ENCODE assay signal across 8 mouse cellular contexts in genomic region chr2:122377215-122377674, GRCm38 (mm10). TPM values are rescaled to one million over a fixed set of nuclear protein-coding genes. Genes with fewer than 3 reads are reported as not detected.
DNase-seq lines count a peak whose midpoint lies in the region; ATAC-seq lines count a peak whose summit lies in the region.

No protein-coding gene starts in this region.

- peak overlapping the region; percentile 55 for H3K4me2 ChIP-seq in hindbrain, embryonic 16.5 days (ENCODE audit: low read length)

- H3K9ac ChIP-seq in hindbrain, embryonic 16.5 days (ENCODE audit: low read depth, low read length), result peak overlapping the region; percentile 76

- H3K9me3 ChIP-seq in hindbrain, embryonic 16.5 days (ENCODE audit: control insufficient read depth, low read length), result no peaks in the 10 kb centered on the region

- WGBS in hindbrain, embryonic 16.5 days, result under 1% methylated on average over 28 of the region's 28 CpGs
- under 1% methylated on average over 28 of the region's 28 CpGs for WGBS in macrophage (ENCODE audit: missing documents)

- no peaks in the 10 kb centered on the region for H3K36me3 ChIP-seq in hindbrain, embryonic 16.5 days (ENCODE audit: control insufficient read depth, insufficient read depth, low read length)
- H3K36me3 ChIP-seq in macrophage (ENCODE audit: inconsistent target), result no peaks in the 10 kb centered on the region

- peaks cover 2% of the 10 kb centered on the region for H3K4me1 ChIP-seq in hindbrain, embryonic 16.5 days (ENCODE audit: control insufficient read depth, insufficient read depth, low read depth, low read length)

- no peaks in the 10 kb centered on the region for H3K27me3 ChIP-seq in hindbrain, embryonic 16.5 days (replicated peaks; ENCODE audit: control insufficient read depth, insufficient read depth, low read length)

- DNase-seq in R1 (ENCODE audit: low read depth, low spot score), result peak; percentile 95
- peak; percentile 97 for DNase-seq in cerebellum, postnatal 25 days
- DNase-seq in frontal cortex, postnatal 36 days (ENCODE audit: low spot score in 2 of 2), result peak; percentile 100
- peak; percentile 95 to 97 for DNase-seq in left cerebral cortex, adult 18-20 months (ENCODE audit: low spot score in 2 of 2)
- DNase-seq in right cerebral cortex, adult 18-20 months, result peak; percentile 96
- DNase-seq in urinary bladder, postnatal 10 days (ENCODE audit: low spot score), result peak; percentile 87

- peak overlapping the region; percentile 65 for H3K4me3 ChIP-seq in hindbrain, embryonic 16.5 days (ENCODE audit: low read length)
- peak overlapping the region; percentile 81 for H3K4me3 ChIP-seq in macrophage (ENCODE audit: inconsistent target)

- no peaks in the 10 kb centered on the region for H3K79me2 ChIP-seq in macrophage (ENCODE audit: inconsistent target)

- peak; percentile 91 for ATAC-seq in hindbrain, embryonic 16.5 days

- peak overlapping the region; percentile 93 for H3K27ac ChIP-seq in hindbrain, embryonic 16.5 days (ENCODE audit: low read depth, low read length)
- H3K27ac ChIP-seq in macrophage, result peak overlapping the region; percentile 68

RNA-seq across cellular contexts. Expression of gene Shf, which starts 8.3 kb away (rescaled TPM):
- 11.7 and 11.8 TPM in 2 replicates for polyA plus RNA-seq in hindbrain, embryonic 16.5 days (2015; fragmentation: Nextera tagmentation; extraction: Ambion mirVana)
- total RNA-seq in left cerebral cortex, adult 18-20 months (2021), result 10 to 100 TPM; 70.5 to 76.1 TPM
- 1 to 10 TPM in 15 of 26 experiments, under 1 TPM in 4, not detected in 7; 0.49 to 5.3 (median 2.4) TPM for total RNA-seq in macrophage (2018; cell fraction: chromatin; rRNA removed)
- total RNA-seq in macrophage (2018; cell fraction: cytosol; rRNA removed), result 1 to 10 TPM; 1.1 to 2.9 (median 1.4) TPM
- total RNA-seq in macrophage (2018; cell fraction: nucleus; rRNA removed), result 1 to 10 TPM in 17 of 26 experiments, under 1 TPM in 8, not detected in 1; 0.42 to 8.5 (median 1.7) TPM
- polyA plus RNA-seq in macrophage (2018), result 0.98 to 1.2 TPM (median 1.1 TPM) in 3 replicates

RNA-seq across cellular contexts. Expression of gene Slc28a2, which starts 49.0 kb away (rescaled TPM):
- polyA plus RNA-seq in hindbrain, embryonic 16.5 days (2015; fragmentation: Nextera tagmentation; extraction: Ambion mirVana), result 0.15 and 0.18 TPM in 2 replicates
- under 1 TPM; 0.26 to 0.30 TPM for total RNA-seq in left cerebral cortex, adult 18-20 months (2021)
- 100 to 1,000 TPM in 13 of 26 experiments, 10 to 100 TPM in 13; 45.7 to 510 (median 159) TPM for total RNA-seq in macrophage (2018; cell fraction: chromatin; rRNA removed)
- total RNA-seq in macrophage (2018; cell fraction: cytosol; rRNA removed), result 10 to 100 TPM in 19 of 26 experiments, 1 to 10 TPM in 7; 7.6 to 71.9 (median 24.1) TPM
- 100 to 1,000 TPM in 13 of 26 experiments, 10 to 100 TPM in 13; 27.3 to 619 (median 102) TPM for total RNA-seq in macrophage (2018; cell fraction: nucleus; rRNA removed)
- polyA plus RNA-seq in macrophage (2018), result 7.0 to 11.5 TPM (median 10.0 TPM) in 3 replicates

Comparison
In these comparisons a context has a peak if more than half of its experiments do, and no peak if none do; other contexts are left out.
1. Peak in every context shown above with its lines: DNase-seq, ATAC-seq, H3K4me3 ChIP-seq and H3K27ac ChIP-seq.